Mouse (Mus musculus): ENCODE data around the gene Vmn2r86. TPM values are rescaled to one million over a fixed set of nuclear protein-coding genes. Genes with fewer than 3 reads are reported as not detected.

Gene Vmn2r86
- polyA plus RNA-seq (2021; fragmentation: Nextera tagmentation): 0.02 TPM in 1 of 2 replicates, not detected in the other
- long read RNA-seq, experiment 1: 0 reads
- long read RNA-seq, experiment 2, partial matches to known transcripts: 1 of 9 reads
- long read RNA-seq, experiment 2, other reads (novel, unspliced or antisense): 8 of 9 reads

DNA sequence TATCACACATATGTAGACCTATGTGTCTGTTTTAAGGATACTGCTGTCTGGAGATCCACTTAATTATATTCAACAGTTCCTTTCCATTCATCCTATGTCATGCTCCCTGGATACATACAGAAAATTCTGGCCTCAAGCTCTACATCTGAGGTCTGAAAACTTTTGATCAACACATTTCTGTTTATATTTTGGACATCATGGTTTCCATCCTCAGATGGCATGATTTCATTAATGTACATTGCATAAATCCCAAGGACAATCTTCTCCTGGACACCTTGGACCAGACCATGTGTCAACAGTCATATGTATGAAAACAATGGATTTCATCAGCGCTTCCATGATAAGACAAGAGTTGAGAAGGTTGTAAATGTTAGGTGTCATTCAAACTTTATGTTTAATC, at the start of gene Vmn2r86:
Gene Vmn2r86, minus strand, starts transcription at position 101 of the 400 bp plus-strand sequence.

DNA sequence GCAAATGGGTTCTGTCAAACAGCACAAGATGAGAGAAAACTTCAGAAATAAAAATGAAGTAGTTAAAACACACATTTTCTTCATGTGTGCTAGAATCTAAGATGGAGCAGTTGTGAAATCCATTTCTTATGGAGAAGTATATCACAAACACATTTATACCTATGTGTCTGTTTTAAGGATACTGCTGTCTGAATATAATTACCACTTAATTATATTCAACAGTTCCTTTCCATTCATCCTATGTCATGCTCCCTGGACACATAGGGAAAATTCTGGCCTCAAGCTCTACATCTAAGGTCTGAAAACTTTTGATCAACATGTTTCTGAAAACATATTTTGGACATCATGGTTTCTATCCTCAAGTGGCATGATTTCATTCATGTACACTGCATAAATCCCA, 41.4 kb upstream of the Vmn2r86 start, which contains the start of gene Vmn2r87:
Gene Vmn2r87, minus strand, starts transcription at position 101 of the 400 bp plus-strand sequence.

DNA sequence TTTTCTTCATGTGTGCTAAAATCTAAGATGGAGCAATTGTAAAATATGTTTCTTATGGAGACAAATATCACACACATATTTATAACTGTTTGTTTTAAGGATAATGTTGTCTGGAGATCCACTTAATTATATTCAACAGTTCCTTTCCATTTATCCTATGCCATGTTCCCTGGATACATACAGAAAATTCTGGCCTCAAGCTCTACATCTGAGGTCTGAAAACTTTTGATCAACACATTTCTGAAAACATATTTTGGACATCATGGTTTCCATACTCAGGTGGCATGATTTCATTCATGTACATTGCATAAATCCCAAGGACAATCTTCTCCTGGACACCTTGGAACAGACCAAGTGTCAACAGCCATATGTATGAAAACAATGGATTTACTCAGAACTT, 26.2 kb downstream of the Vmn2r86 start, which contains the start of gene Vmn2r85:
Gene Vmn2r85, minus strand, starts transcription at position 101 of the 400 bp plus-strand sequence.

DNA sequence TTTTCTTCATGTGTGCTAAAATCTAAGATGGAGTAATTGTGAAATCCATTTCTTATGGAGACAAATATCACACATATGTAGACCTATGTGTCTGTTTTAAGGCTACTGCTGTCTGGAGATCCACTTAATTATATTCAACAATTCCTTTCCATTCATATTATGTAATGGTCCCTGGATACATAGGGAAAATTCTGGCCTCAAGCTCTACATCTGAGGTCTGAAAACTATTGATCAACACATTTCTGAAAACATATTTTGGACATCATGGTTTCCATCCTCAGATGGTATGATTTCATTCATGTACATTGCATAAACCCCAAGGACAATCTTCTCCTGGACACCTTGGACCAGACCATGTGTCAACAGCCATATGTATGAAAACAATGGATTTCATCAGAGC, 61.6 kb downstream of the Vmn2r86 start, which contains the start of gene Vmn2r84:
Gene Vmn2r84, minus strand, starts transcription at position 101 of the 400 bp plus-strand sequence.

Other genes with a start within 250 kb of the Vmn2r86 start
- not detected in 2 replicates for gene Olfr827, start 241.6 kb downstream of the Vmn2r86 start, polyA plus RNA-seq (2021; fragmentation: Nextera tagmentation)
- gene Neurod4, start 175.8 kb downstream of the Vmn2r86 start, polyA plus RNA-seq (2021; fragmentation: Nextera tagmentation): 0.23 TPM in 1 of 2 replicates, not detected in the other
- gene Tespa1, start 133.2 kb downstream of the Vmn2r86 start, polyA plus RNA-seq (2021; fragmentation: Nextera tagmentation): not detected in 2 replicates
- gene Vmn2r84, start 61.7 kb downstream of the Vmn2r86 start, polyA plus RNA-seq (2021; fragmentation: Nextera tagmentation): 0.04 and 0.06 TPM in 2 replicates
- 0.06 TPM in 2 replicates for gene Vmn2r85, start 26.3 kb downstream of the Vmn2r86 start, polyA plus RNA-seq (2021; fragmentation: Nextera tagmentation)
- gene Vmn2r87, start 41.3 kb upstream of the Vmn2r86 start, polyA plus RNA-seq (2021; fragmentation: Nextera tagmentation): 0.21 and 0.26 TPM in 2 replicates